20 mouse cellular contexts compared by ENCODE assay signal in the genomic region with DNA sequence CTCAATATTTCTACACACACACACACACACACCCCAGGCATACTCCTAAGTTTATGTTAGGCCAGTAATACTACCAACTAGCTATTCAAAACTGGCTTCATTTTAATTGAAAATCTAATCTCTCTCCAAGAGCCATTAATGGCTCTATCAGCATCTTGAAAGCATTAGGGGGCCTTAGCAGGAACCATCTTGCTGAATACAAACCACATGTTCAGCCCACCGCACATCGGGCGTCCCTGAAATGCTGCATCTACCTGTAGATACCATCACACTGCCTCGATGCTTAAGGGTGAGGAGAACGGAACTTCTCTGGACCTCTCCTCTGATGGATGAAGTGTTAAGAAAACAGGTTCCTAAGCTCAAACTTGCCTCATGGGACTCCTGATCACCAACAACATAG.
DNase-seq lines count a peak whose midpoint lies in the region; ATAC-seq lines count a peak whose summit lies in the region.
"Had no signal": no experiment of that assay in that cellular context is flagged by ENCODE, and none has a peak within 500 bp of the region (broad histone marks: within the 10 kb centered on the region; RNA-seq: fewer than 3 reads in every experiment).

No protein-coding gene starts in this region.

- ATAC-seq in midbrain, embryonic 11.5 days (ENCODE audit: low FRiP score): no peak
- ATAC-seq in midbrain, embryonic 14.5 days (ENCODE audit: low FRiP score, low TSS enrichment): no peak
- ATAC-seq in embryonic facial prominence, embryonic 14.5 days (ENCODE audit: low read depth): no peak
- ATAC-seq in limb, embryonic 11.5 days (ENCODE audit: insufficient number of reproducible peaks, low FRiP score, low TSS enrichment, low read depth): no peak; the same call in 1 of the 2 replicates
- ATAC-seq in heart, embryonic 11.5 days (replicated peaks; ENCODE audit: insufficient number of reproducible peaks, low FRiP score, low TSS enrichment): no peak
- ATAC-seq: forebrain, embryonic 14.5 days; hindbrain, embryonic 16.5 days had no signal

- no peaks in the 10 kb centered on the region for H3K27me3 ChIP-seq in midbrain, embryonic 11.5 days (ENCODE audit: control insufficient read depth, insufficient read depth, low read length)
- H3K27me3 ChIP-seq in midbrain, embryonic 14.5 days (ENCODE audit: control insufficient read depth, insufficient read depth, low read length): no peaks in the 10 kb centered on the region
- no peaks in the 10 kb centered on the region for H3K27me3 ChIP-seq in embryonic facial prominence, embryonic 14.5 days (replicated peaks; ENCODE audit: control insufficient read depth, insufficient read depth, low read length)
- H3K27me3 ChIP-seq in limb, embryonic 11.5 days (ENCODE audit: control insufficient read depth, insufficient read depth, low read length): no peaks in the 10 kb centered on the region
- H3K27me3 ChIP-seq in heart, embryonic 11.5 days (ENCODE audit: control insufficient read depth, insufficient read depth, low read length): no peaks in the 10 kb centered on the region
- H3K27me3 ChIP-seq: embryonic facial prominence, embryonic 13.5 days; hindbrain, embryonic 12.5 days had no signal

- no peak overlapping the region for H3K4me2 ChIP-seq in midbrain, embryonic 11.5 days
- no peak overlapping the region for H3K4me2 ChIP-seq in midbrain, embryonic 14.5 days (ENCODE audit: low read length)
- H3K4me2 ChIP-seq in embryonic facial prominence, embryonic 14.5 days (ENCODE audit: low read depth, low read length): no peak overlapping the region
- no peak overlapping the region for H3K4me2 ChIP-seq in limb, embryonic 11.5 days (ENCODE audit: low read depth, severe bottlenecking)
- no peak overlapping the region for H3K4me2 ChIP-seq in heart, embryonic 11.5 days
- H3K4me2 ChIP-seq: embryonic facial prominence, embryonic 13.5 days; hindbrain, embryonic 12.5 days had no signal

- H3K4me1 ChIP-seq in midbrain, embryonic 11.5 days (ENCODE audit: control insufficient read depth, insufficient read depth, low read length): no peaks in the 10 kb centered on the region
- no peaks in the 10 kb centered on the region for H3K4me1 ChIP-seq in midbrain, embryonic 14.5 days (ENCODE audit: control insufficient read depth, insufficient read depth, low read length)
- 0 out of 2 replicates have a peak, but pooled peaks cover 2% of the 10 kb centered on the region for H3K4me1 ChIP-seq in embryonic facial prominence, embryonic 14.5 days (ENCODE audit: control insufficient read depth, insufficient read depth, low read length)
- H3K4me1 ChIP-seq in limb, embryonic 11.5 days (ENCODE audit: control insufficient read depth, insufficient read depth, low read length): peaks cover 15% of the 10 kb centered on the region
- H3K4me1 ChIP-seq in heart, embryonic 11.5 days (ENCODE audit: control insufficient read depth, insufficient read depth, low read length): no peaks in the 10 kb centered on the region
- H3K4me1 ChIP-seq: hindbrain, embryonic 12.5 days had no signal

- DNase-seq in midbrain, embryonic 11.5 days (ENCODE audit: low spot score, missing footprints): peak; percentile 74
- DNase-seq in midbrain, embryonic 14.5 days: no peak
- DNase-seq in embryonic facial prominence, embryonic 14.5 days (ENCODE audit: low spot score): peak; percentile 4
- DNase-seq in limb, embryonic 11.5 days (ENCODE audit: low spot score): peak; percentile 58
- DNase-seq in left cerebral cortex, postnatal 4 days: no peak
- no peak for DNase-seq in lung, postnatal 4 days
- no peak for DNase-seq in thymus, adult 18-20 months
- DNase-seq: adrenal gland, postnatal 10 days; cerebellum, adult 18-20 months; cerebellum, adult 9-11 months; cerebellum, postnatal 36 days; gastrocnemius, postnatal 36 days; heart, adult 11 months; heart, postnatal 10 days; heart, postnatal 4 days had no signal

- no peaks in the 10 kb centered on the region for H3K9me3 ChIP-seq in midbrain, embryonic 11.5 days (ENCODE audit: control insufficient read depth, low read length)
- no peaks in the 10 kb centered on the region for H3K9me3 ChIP-seq in midbrain, embryonic 14.5 days (ENCODE audit: control insufficient read depth, low read length)
- H3K9me3 ChIP-seq in embryonic facial prominence, embryonic 14.5 days (ENCODE audit: control insufficient read depth, low read length): no peaks in the 10 kb centered on the region
- no peaks in the 10 kb centered on the region for H3K9me3 ChIP-seq in limb, embryonic 11.5 days (ENCODE audit: control insufficient read depth, low read length)
- no peaks in the 10 kb centered on the region for H3K9me3 ChIP-seq in heart, embryonic 11.5 days (replicated peaks; ENCODE audit: control insufficient read depth, low read length)
- H3K9me3 ChIP-seq: embryonic facial prominence, embryonic 13.5 days; hindbrain, embryonic 12.5 days had no signal

- H3K27ac ChIP-seq in midbrain, embryonic 11.5 days (ENCODE audit: low read depth, low read length): no peak overlapping the region
- H3K27ac ChIP-seq in midbrain, embryonic 14.5 days (replicated peaks; ENCODE audit: low read depth, low read length): no peak overlapping the region
- no peak overlapping the region for H3K27ac ChIP-seq in embryonic facial prominence, embryonic 14.5 days (replicated peaks; ENCODE audit: low read depth, low read length)
- H3K27ac ChIP-seq in limb, embryonic 11.5 days (replicated peaks; ENCODE audit: low read depth, low read length): peak overlapping the region; percentile 45; the same call in 1 of the 2 replicates
- H3K27ac ChIP-seq in heart, embryonic 11.5 days (ENCODE audit: low read depth, low read length): no peak overlapping the region
- H3K27ac ChIP-seq: embryonic facial prominence, embryonic 13.5 days; hindbrain, embryonic 12.5 days had no signal

- H3K36me3 ChIP-seq in midbrain, embryonic 11.5 days (ENCODE audit: control insufficient read depth, insufficient read depth, low read length): no peaks in the 10 kb centered on the region
- H3K36me3 ChIP-seq in midbrain, embryonic 14.5 days (ENCODE audit: control insufficient read depth, insufficient read depth, low read length): no peaks in the 10 kb centered on the region
- H3K36me3 ChIP-seq in embryonic facial prominence, embryonic 14.5 days (ENCODE audit: control insufficient read depth, insufficient read depth, low read length): no peaks in the 10 kb centered on the region
- H3K36me3 ChIP-seq in limb, embryonic 11.5 days (ENCODE audit: control insufficient read depth, insufficient read depth, low read length): no peaks in the 10 kb centered on the region
- no peaks in the 10 kb centered on the region for H3K36me3 ChIP-seq in heart, embryonic 11.5 days (ENCODE audit: control insufficient read depth, insufficient read depth, low read length)
- H3K36me3 ChIP-seq: embryonic facial prominence, embryonic 13.5 days; hindbrain, embryonic 12.5 days had no signal

- intact Hi-C loops in left cerebral cortex, postnatal 4 days (cut with DNase I): no loop called here

- H3K4me3 ChIP-seq in midbrain, embryonic 11.5 days (ENCODE audit: low read depth, low read length): no peak overlapping the region
- H3K4me3 ChIP-seq in midbrain, embryonic 14.5 days (replicated peaks; ENCODE audit: low read depth, low read length): no peak overlapping the region
- no peak overlapping the region for H3K4me3 ChIP-seq in embryonic facial prominence, embryonic 14.5 days (ENCODE audit: low read depth, low read length)
- no peak overlapping the region for H3K4me3 ChIP-seq in limb, embryonic 11.5 days (ENCODE audit: low read depth, low read length)
- no peak overlapping the region for H3K4me3 ChIP-seq in heart, embryonic 11.5 days (ENCODE audit: low read depth, low read length)
- H3K4me3 ChIP-seq: embryonic facial prominence, embryonic 13.5 days; hindbrain, embryonic 12.5 days had no signal

- no peak overlapping the region for H3K9ac ChIP-seq in midbrain, embryonic 11.5 days (ENCODE audit: low read length)
- H3K9ac ChIP-seq in midbrain, embryonic 14.5 days (replicated peaks; ENCODE audit: low read length): no peak overlapping the region
- no peak overlapping the region for H3K9ac ChIP-seq in embryonic facial prominence, embryonic 14.5 days (ENCODE audit: low read depth, low read length)
- no peak overlapping the region for H3K9ac ChIP-seq in limb, embryonic 11.5 days (ENCODE audit: low read length)
- no peak overlapping the region for H3K9ac ChIP-seq in heart, embryonic 11.5 days (ENCODE audit: low read depth, low read length)
- H3K9ac ChIP-seq: embryonic facial prominence, embryonic 13.5 days; hindbrain, embryonic 12.5 days had no signal

- 82% methylated on average over 5 of the region's 5 CpGs for WGBS in midbrain, embryonic 11.5 days
- 97% methylated on average over 5 of the region's 5 CpGs for WGBS in midbrain, embryonic 14.5 days
- 39% methylated on average over 5 of the region's 5 CpGs for WGBS in embryonic facial prominence, embryonic 14.5 days
- WGBS in limb, embryonic 11.5 days: 28% methylated on average over 5 of the region's 5 CpGs
- WGBS in heart, embryonic 11.5 days (ENCODE audit: insufficient replicate concordance): 79% methylated on average over 5 of the region's 5 CpGs

Comparison
In these comparisons a context has a peak if more than half of its experiments do, and no peak if none do; other contexts are left out.
1. DNase-seq: peak in midbrain, embryonic 11.5 days (single experiment), embryonic facial prominence, embryonic 14.5 days (single experiment) and limb, embryonic 11.5 days (single experiment); none in midbrain, embryonic 14.5 days (single experiment), left cerebral cortex, postnatal 4 days (single experiment), lung, postnatal 4 days (0 of 2) and thymus, adult 18-20 months (0 of 2).